Mouse (Mus musculus) midbrain, embryonic 10.5 days (tissue): ENCODE data around the gene Khdc4. TPM values are rescaled to one million over a fixed set of nuclear protein-coding genes. Genes with fewer than 3 reads are reported as not detected.

ENCODE experiments used
- DNase-seq: peaks from one replicate; pipeline ENCODE4 v3.0.0-alpha.2; 2017; ENCODE audit warnings: low spot score
- H3K27ac ChIP-seq: fragments of 300-500 bp; sonication (generic); replicated peaks from 2 replicates; pipeline ENCODE4 v1.5.1; 2016; ENCODE audit warnings: mild to moderate bottlenecking
- H3K27me3 ChIP-seq: fragments of 300-500 bp; sonication (generic); 2 replicates; pipeline ENCODE4 v1.6.1; 2016; ENCODE audit warnings: low read depth, mild to moderate bottlenecking; ENCODE audit not compliant: poor library complexity, severe bottlenecking
- H3K36me3 ChIP-seq: fragments of 300-500 bp; sonication (generic); 2 replicates; pipeline ENCODE4 v1.6.1; 2016; ENCODE audit warnings: mild to moderate bottlenecking, moderate library complexity
- H3K4me1 ChIP-seq: fragments of 300-500 bp; sonication (generic); 2 replicates; pipeline ENCODE4 v1.6.1; 2016
- H3K4me3 ChIP-seq: fragments of 300-500 bp; sonication (generic); 2 replicates; pipeline ENCODE4 v1.5.1; 2016; ENCODE audit warnings: mild to moderate bottlenecking, moderate library complexity
- H3K9me3 ChIP-seq: fragments of 300-500 bp; sonication (generic); replicated peaks from 2 replicates; pipeline ENCODE4 v1.6.1; 2016; ENCODE audit warnings: mild to moderate bottlenecking
- WGBS: fragments of 180-500 bp; shearing (Covaris S2); methylation state at CpG from one replicate; pipeline ENCODE4 v1.1.7; 2016; 5-methylcytosine and 5-hydroxymethylcytosine counted together
- polyA plus RNA-seq: library from polyadenylated mRNA; unstranded; fragments of >200 nt; fragmentation: Nextera tagmentation; extraction: Ambion mirVana; gene quantifications from 2 replicates; pipeline ENCODE4 v1.2.1, GENCODE M21; 2016

The Khdc4 gene
- polyA plus RNA-seq, 1 experiment from 2014 or later, result 95.5 TPM

GRCm38 (mm10) chr3:88649967-88650366 is 35.6 kb upstream of the Khdc4 start:
- DNase-seq, result no peak
- H3K9me3 ChIP-seq, result no peaks in the 10 kb centered on the region
- H3K27me3 ChIP-seq, result no peaks in the 10 kb centered on the region
- peaks cover 14% of the 10 kb centered on the region; the same call in 1 of the 2 replicates for H3K4me1 ChIP-seq
- no peak overlapping the region for H3K27ac ChIP-seq
- H3K36me3 ChIP-seq, result peaks cover 50% of the 10 kb centered on the region
- no peak overlapping the region for H3K4me3 ChIP-seq
- 96% methylated on average over 13 of the region's 13 CpGs for WGBS

DNA sequence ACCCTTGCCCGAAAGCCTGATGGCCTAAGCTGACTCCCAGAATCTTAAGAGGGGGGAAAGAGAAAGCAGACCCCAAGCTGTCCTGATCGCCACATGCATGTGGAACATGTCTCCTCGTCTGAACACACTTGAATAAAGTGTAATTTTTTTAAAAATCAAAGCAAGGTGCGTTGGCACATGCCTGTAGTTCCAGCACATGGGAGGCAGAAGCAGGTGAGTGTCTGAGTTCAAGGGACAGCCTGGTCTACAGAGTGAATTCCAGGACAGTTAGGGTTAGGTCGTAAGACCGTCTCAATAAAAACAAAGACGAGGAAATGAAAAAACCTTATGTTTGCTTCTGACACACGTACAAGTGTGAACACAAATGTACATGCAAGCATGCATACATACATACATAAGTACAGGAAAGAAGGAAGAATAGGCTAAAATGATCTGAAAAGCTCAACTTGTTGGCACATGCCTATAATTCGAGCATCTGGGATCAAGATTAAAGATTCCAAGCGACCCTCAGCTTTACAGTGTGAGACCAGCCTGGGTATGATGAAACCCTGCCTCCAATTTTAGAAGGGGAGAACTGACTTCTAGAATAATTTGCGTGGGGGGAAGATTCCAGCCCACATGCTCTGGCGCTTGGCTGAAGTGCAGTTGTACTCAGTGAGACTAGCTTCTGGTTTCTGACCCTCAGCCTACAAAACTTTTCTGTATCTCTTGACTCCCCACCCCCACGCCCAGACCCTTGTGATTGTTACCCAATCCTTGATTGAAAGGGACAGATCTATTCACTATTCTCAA is 34.7 kb upstream of the Khdc4 start:
- Histone ChIP-seq H3K4me3 (no peak overlapping the region), H3K36me3 (peaks cover 41% of the 10 kb centered on the region), H3K27ac (no peak overlapping the region), H3K9me3 (no peaks in the 10 kb centered on the region), H3K4me1 (peaks cover 14% of the 10 kb centered on the region; the same call in 1 of the 2 replicates), H3K27me3 (no peaks in the 10 kb centered on the region)
- DNase-seq, result no peak
- WGBS, result 85% methylated on average over 13 of the region's 13 CpGs

DNA sequence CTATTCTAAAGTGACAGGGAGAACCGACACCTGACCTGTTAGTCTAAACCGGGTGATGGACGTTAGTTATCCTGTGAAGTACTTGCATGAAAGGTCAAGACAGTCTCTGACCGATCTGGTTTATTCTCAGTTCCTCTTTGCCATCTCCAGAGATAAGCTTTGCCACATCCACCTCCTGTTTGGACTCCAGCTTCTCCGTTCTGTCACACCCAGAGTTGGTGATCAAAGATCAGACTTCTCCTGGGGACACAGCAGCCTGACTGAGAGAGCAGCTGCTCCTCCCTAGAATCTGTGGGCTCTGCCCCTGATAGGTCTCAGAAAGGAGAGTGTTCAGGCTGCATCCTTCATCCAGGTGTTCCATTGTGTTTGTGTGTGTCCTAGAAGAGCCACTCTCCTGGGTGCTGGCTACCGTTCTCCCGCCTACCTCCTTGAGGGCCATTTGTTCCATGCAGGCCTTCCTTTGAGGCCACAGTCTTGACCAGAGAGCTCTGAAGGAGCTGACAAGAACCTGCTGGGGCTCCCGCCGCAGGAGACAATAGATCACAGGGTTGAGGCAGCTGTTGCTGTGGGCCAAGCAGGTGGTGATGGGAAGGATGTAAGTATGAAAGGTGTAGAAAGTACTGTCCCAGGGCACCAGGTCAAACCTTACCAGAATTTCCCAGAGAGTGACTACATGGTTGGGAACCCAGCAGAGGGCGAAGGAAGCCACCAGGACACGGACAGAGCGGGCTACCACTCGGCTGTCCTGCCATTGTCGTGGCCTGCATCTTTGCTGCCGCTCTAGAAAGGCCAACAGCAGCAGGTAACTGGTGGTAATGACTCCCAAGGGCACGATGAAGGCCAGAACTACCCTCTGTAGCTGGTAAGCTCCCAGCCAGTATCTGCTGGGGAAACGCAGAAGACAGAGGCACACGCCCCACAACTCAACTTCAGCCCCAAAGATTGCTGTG is 33.7 kb upstream of the Khdc4 start:
- Histone ChIP-seq H3K27ac (peak overlapping the region; percentile 47; the same call in 1 of the 2 replicates), H3K4me3 (no peak overlapping the region), H3K36me3 (peaks cover 31% of the 10 kb centered on the region), H3K4me1 (peaks cover 14% of the 10 kb centered on the region; the same call in 1 of the 2 replicates), H3K9me3 (no peaks in the 10 kb centered on the region), H3K27me3 (no peaks in the 10 kb centered on the region)
- WGBS, result 85% methylated on average over 18 of the region's 18 CpGs
- no peak for DNase-seq

- Histone ChIP-seq H3K4me3 (no peak within 1 kb of the TSS), H3K4me1 (peaks cover 14% of the 10 kb centered on the region; the same call in 1 of the 2 replicates), H3K27ac (peak within 1 kb of the TSS; percentile 47; the same call in 1 of the 2 replicates), H3K36me3 (peaks cover 20% of the 10 kb centered on the region), H3K9me3 (no peaks in the 10 kb centered on the region), H3K27me3 (no peaks in the 10 kb centered on the region)
- 90% methylated on average over 17 of the region's 17 CpGs for WGBS
- no peak for DNase-seq
Observed at GRCm38 (mm10) chr3:88652846-88653515, 32.6 kb upstream of the Khdc4 start, which contains the start of gene Rxfp4. Gene Rxfp4, minus strand, starts transcription at chr3:88653142.

DNA sequence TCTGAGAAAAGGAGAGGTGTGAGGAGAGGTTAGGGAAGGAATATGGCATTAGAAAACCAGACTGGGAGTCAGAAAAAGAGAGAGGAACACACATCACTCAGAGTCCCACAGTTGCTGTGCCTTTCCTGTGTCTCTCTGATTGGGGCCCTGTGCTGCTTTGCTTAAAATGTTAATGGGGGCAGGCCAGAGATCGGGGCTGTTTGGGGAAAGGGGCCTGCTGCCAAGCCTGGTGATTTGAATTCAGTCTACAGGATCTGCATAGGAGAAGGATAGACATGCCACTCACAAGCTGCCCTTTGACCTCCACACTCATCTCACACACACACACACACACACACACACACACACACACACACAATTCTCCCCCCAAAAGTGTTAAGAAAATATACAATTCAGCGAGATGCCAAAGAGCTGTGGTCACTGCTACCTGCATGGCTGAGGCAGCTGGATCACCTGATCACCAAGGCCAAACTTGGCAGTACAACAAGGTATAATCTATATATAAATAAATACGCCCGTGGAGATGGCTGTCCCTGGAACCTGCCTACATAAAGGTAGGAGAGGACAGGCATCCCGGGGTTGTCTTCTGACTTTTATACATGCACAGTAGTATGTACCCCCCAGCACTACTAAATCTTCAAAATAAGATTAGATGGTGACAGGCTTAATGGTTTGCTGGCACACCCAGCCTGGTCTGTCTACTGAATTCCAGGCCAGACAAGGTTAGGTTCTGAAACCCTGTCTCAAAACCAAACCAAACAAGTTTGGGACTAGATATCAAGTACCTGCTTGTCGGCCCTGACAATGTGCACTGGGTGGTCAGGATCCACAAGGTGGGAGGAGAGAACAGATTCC is 31.9 kb upstream of the Khdc4 start:
- no peak for DNase-seq
- Histone ChIP-seq H3K27me3 (no peaks in the 10 kb centered on the region), H3K36me3 (peaks cover 13% of the 10 kb centered on the region), H3K27ac (no peak overlapping the region), H3K4me3 (no peak overlapping the region), H3K4me1 (peaks cover 14% of the 10 kb centered on the region; the same call in 1 of the 2 replicates), H3K9me3 (no peaks in the 10 kb centered on the region)
- 87% methylated on average over 6 of the region's 6 CpGs for WGBS

GRCm38 (mm10) chr3:88654621-88655020 is 31.0 kb upstream of the Khdc4 start:
- no peak for DNase-seq
- Histone ChIP-seq H3K9me3 (no peaks in the 10 kb centered on the region), H3K36me3 (peaks cover 4% of the 10 kb centered on the region; the same call in 1 of the 2 replicates), H3K4me1 (peaks cover 14% of the 10 kb centered on the region; the same call in 1 of the 2 replicates), H3K27me3 (no peaks in the 10 kb centered on the region), H3K4me3 (no peak overlapping the region), H3K27ac (no peak overlapping the region)
- WGBS, result 86% methylated on average over 4 of the region's 4 CpGs

DNA sequence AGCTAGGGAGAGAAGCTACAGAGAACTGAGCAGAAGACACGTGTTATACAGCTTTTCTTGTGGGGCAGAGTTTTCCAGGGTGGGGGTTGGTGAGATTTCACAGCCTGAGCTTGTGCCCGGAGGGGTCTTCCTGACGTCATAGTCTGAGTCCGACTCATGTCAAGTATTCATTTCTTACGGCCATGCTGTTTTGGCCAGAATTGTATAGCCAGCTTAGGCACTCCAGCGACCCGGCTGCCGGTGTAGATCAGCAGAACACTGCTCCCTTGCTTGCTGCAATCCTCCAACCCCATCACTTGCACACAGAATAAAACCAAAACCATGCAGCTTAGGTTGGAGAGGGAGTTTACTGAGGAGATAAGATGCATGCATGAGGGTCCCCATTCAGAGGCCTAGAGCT is 30.0 kb upstream of the Khdc4 start:
- H3K36me3 ChIP-seq, result no peaks in the 10 kb centered on the region
- H3K27ac ChIP-seq, result no peak overlapping the region
- DNase-seq, result no peak
- no peak overlapping the region for H3K4me3 ChIP-seq
- H3K9me3 ChIP-seq, result no peaks in the 10 kb centered on the region
- 85% methylated on average over 8 of the region's 8 CpGs for WGBS
- H3K4me1 ChIP-seq, result peaks cover 16% of the 10 kb centered on the region; the same call in 1 of the 2 replicates
- no peaks in the 10 kb centered on the region for H3K27me3 ChIP-seq

DNA sequence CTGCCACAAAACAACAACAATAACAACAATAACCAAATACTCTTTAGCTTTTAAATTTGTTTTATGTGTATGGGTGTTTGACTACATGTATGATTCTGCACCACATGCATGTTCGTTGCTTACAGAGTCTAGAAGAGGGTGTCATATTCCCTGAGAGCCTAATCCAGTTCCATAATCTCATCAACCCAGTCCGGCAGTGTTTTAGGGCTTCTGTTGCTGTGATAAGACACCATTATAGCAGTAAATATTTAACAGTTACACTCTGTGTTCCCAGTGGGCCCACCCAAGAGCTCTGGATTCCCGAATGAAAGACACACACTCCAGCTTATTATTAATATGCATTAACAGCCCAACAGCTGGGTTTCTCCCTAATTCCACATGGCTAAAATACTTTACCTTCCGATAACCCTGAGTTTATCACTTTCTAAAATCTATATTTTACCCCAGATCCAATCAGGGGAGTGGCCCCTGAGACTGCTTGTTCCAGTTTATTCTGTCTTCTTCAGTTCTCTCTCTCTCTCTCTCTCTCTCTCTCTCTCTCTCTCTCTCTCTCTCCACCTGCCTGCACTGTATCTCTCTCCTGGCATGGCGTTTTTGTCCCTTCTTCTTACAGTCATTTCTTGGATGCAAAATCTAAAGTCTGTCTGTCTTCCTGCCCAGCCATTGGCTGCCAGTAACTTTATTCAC is 27.0 kb upstream of the Khdc4 start:
- Histone ChIP-seq H3K27me3 (no peaks in the 10 kb centered on the region), H3K9me3 (no peaks in the 10 kb centered on the region), H3K36me3 (no peaks in the 10 kb centered on the region), H3K4me3 (no peak overlapping the region), H3K27ac (no peak overlapping the region), H3K4me1 (0 out of 2 replicates have a peak, but pooled peaks cover 2% of the 10 kb centered on the region)
- DNase-seq, result no peak
- WGBS, result 83% methylated on average over 5 of the region's 5 CpGs

DNA sequence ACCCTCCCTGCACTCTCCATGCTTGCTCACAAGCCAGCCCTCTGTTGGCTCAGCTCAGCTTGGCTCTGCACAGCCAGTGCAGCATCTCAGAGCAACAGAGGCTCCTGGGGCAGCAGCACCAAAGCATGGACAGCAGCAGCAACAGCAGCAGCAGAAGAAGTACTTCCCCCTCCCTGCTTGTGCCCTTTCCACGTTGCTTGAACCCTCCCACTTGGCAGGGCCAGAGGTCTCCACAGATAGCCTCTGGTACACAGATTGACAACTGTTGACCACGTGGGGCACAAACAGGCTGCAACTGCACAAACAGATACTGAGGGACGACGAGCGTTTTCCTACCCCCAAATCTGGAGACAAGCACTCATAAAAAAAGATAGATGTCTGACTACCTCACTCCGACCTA is 25.8 kb upstream of the Khdc4 start:
- no peak for DNase-seq
- H3K4me1 ChIP-seq, result 0 out of 2 replicates have a peak, but pooled peaks cover 2% of the 10 kb centered on the region
- H3K9me3 ChIP-seq, result no peaks in the 10 kb centered on the region
- 52% methylated on average over 6 of the region's 6 CpGs for WGBS
- H3K27ac ChIP-seq, result no peak overlapping the region
- no peaks in the 10 kb centered on the region for H3K27me3 ChIP-seq
- no peaks in the 10 kb centered on the region for H3K36me3 ChIP-seq
- peak overlapping the region; percentile 7; the same call in 1 of the 2 replicates for H3K4me3 ChIP-seq

DNA sequence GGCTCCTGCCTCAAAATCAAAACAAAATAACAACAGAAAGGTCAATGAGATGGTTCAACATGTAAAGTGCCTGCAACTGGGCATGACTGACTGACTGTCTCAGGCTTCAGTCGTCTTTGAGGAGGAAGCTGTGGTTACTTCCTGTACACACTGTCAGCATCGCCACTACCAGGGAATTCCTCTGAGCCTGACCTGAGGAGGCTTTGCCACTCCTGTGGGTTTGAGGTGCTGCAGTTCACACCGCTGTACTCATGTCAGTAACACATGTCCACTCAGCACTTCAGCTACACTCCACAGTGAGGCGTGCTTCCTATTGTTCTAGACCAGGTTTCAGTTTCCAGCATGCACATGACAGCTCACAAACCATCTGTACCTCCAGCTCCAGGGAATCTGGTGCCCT is 21.5 kb upstream of the Khdc4 start:
- H3K27me3 ChIP-seq, result no peaks in the 10 kb centered on the region
- 0 out of 2 replicates have a peak, but pooled peaks cover 2% of the 10 kb centered on the region for H3K4me1 ChIP-seq
- no peaks in the 10 kb centered on the region for H3K36me3 ChIP-seq
- 88% methylated on average over 4 of the region's 4 CpGs for WGBS
- H3K27ac ChIP-seq, result no peak overlapping the region
- DNase-seq, result no peak
- no peak overlapping the region for H3K4me3 ChIP-seq
- no peaks in the 10 kb centered on the region for H3K9me3 ChIP-seq

- peak overlapping the region; percentile 66 for H3K27ac ChIP-seq
Observed at GRCm38 (mm10) chr3:88677399-88677798, 8.2 kb upstream of the Khdc4 start.

More at GRCm38 (mm10) chr3:88677399-88677798, 8.2 kb upstream of the Khdc4 start:
- H3K27me3 ChIP-seq, result no peaks in the 10 kb centered on the region
- H3K9me3 ChIP-seq, result no peaks in the 10 kb centered on the region
- DNase-seq, result peak; percentile 76
- H3K36me3 ChIP-seq, result no peaks in the 10 kb centered on the region
- H3K4me3 ChIP-seq, result peak overlapping the region; percentile 48
- H3K4me1 ChIP-seq, result peaks cover 3% of the 10 kb centered on the region
- WGBS, result 13% methylated on average over 11 of the region's 11 CpGs
